Mouse (Mus musculus) lung, adult 10 weeks (tissue): Measurements from ENCODE around the gene Ntrk3. TPM values are rescaled to one million over a fixed set of nuclear protein-coding genes. Genes with fewer than 3 reads are reported as not detected.

ENCODE experiments used
- polyA plus RNA-seq: library from polyadenylated mRNA; stranded (reverse); fragments of 350-450 nt; fragmentation: Illumina TruSeq; extraction: RNeasy Lipid Tissue Mini Kit (QIAGEN cat#74804); gene quantifications from one replicate; pipeline ENCODE4 v1.2.3, GENCODE M21; 2014; ENCODE audit warnings: low read depth, low replicate concordance; ENCODE audit not compliant: insufficient read depth

The Ntrk3 gene
- 1.2 TPM for polyA plus RNA-seq

DNA sequence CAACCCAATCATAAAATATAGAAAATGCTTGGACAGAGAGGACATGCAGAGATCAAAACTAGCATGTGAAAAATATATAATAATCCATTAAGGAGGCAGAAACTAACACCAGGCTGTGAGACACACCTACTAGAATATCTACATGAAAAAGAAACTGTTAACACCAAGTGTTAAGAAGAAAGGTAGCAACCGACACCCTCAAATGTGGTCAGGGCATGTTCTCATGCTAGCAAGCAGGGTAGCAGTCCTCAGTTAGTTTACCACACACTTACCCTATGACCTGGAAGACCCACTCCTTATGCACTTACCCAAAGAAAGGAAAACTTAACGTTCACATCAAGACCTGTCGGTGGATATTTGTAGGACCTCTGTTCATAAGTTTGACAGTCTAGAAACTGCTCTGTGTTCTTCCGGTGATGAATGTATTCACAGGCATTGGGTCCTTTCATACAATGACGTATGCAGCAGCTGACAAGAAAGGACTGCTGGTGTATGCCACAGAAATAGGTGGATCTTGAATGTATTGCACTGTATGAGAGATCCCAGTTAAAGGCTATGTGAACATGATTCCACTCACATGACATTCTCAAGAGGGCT, at the start of gene Ntrk3:
Ntrk3 (minus strand) TSS at position 399 of the 597 bp plus-strand sequence.

GRCm38 (mm10) chr7:78782639-78783581, 45.1 kb upstream of the Ntrk3 start, which contains the start of the genes Mrps11 and Mrpl46:
Gene Mrps11, plus strand, starts transcription at chr7:78783119.
Gene Mrpl46, minus strand, starts transcription at chr7:78783531.

Other genes with a start within 250 kb of the Ntrk3 start
- gene Mrps11, start 45.1 kb upstream of the Ntrk3 start, polyA plus RNA-seq, result 27.7 TPM
- gene Mrpl46, start 45.5 kb upstream of the Ntrk3 start, polyA plus RNA-seq, result 28.4 TPM
- gene Det1, start 109.3 kb upstream of the Ntrk3 start, polyA plus RNA-seq, result 4.3 TPM
- 17.4 TPM for gene Aen, start 157.8 kb upstream of the Ntrk3 start, polyA plus RNA-seq
- gene Isg20, start 175.4 kb upstream of the Ntrk3 start, polyA plus RNA-seq, result 60.9 TPM